Mouse (Mus musculus) myocyte (in vitro differentiated cells): ENCODE results near the gene A030005K14Rik. TPM values are rescaled to one million over a fixed set of nuclear protein-coding genes. Genes with fewer than 3 reads are reported as not detected.

Experiments
- H3K27me3 ChIP-seq: one replicate; pipeline ENCODE4 v1.6.1; 2011; ENCODE audit not compliant: control insufficient read depth, insufficient read depth, insufficient read length
- H3K36me3 ChIP-seq: one replicate; pipeline ENCODE4 v1.6.1; 2011; ENCODE audit not compliant: control insufficient read depth, insufficient read depth
- H3K4me2 ChIP-seq: one replicate; pipeline ENCODE4 v1.6.1; 2011; ENCODE audit warnings: low read depth, control low read depth
- H3K4me3 ChIP-seq: one replicate; pipeline ENCODE4 v1.5.1; 2011; ENCODE audit warnings: mild to moderate bottlenecking, control low read depth, moderate library complexity
- H3K79me2 ChIP-seq: one replicate; pipeline ENCODE4 v1.6.1; 2011; ENCODE audit not compliant: control insufficient read depth, insufficient read depth
- H3ac ChIP-seq: one replicate; pipeline ENCODE4 v1.6.1; 2011; ENCODE audit not compliant: control insufficient read depth, insufficient read length
- CEBPB ChIP-seq: IDR thresholded peaks from 2 replicates; pipeline ENCODE4 v1.6.1; 2011; ENCODE audit warnings: mild to moderate bottlenecking, moderate library complexity; ENCODE audit not compliant: poor library complexity, insufficient read depth, severe bottlenecking
- E2F4 ChIP-seq: IDR thresholded peaks from one replicate; pipeline ENCODE4 v1.6.1; 2011; ENCODE audit warnings: mild to moderate bottlenecking, control low read depth, moderate library complexity; ENCODE audit not compliant: insufficient read depth
- MAX ChIP-seq: IDR thresholded peaks from one replicate; pipeline ENCODE4 v1.6.1; 2011; ENCODE audit warnings: low read depth, mild to moderate bottlenecking, control low read depth
- MYOD1 ChIP-seq, 3 experiments: IDR thresholded peaks; one replicate each; pipeline ENCODE4 v1.6.1; 2011; ENCODE audit warnings: control low read depth in 2 of 3, low read depth in 2 of 3, mild to moderate bottlenecking in 2 of 3, moderate library complexity in 1 of 3; ENCODE audit not compliant: insufficient read length in 2 of 3, control insufficient read depth in 1 of 3
- MYOG ChIP-seq, 3 experiments: IDR thresholded peaks; one replicate each; pipeline ENCODE4 v1.6.1; 2011; ENCODE audit warnings: control low read depth in 2 of 3, low read depth in 2 of 3, mild to moderate bottlenecking in 2 of 3; ENCODE audit not compliant: insufficient read length in 2 of 3, control insufficient read depth in 1 of 3, insufficient read depth in 1 of 3
- POLR2A ChIP-seq: IDR thresholded peaks from one replicate; pipeline ENCODE4 v1.6.1; 2011; ENCODE audit warnings: low read depth, mild to moderate bottlenecking, control low read depth, moderate library complexity; ENCODE audit not compliant: insufficient read length
- POLR2AphosphoS2 ChIP-seq: IDR thresholded peaks from one replicate; pipeline ENCODE4 v1.6.1; 2011; ENCODE audit warnings: low read depth, control low read depth; ENCODE audit not compliant: insufficient read length
- REST ChIP-seq: IDR thresholded peaks from one replicate; pipeline ENCODE4 v1.6.1; 2011; ENCODE audit warnings: mild to moderate bottlenecking, control low read depth, moderate library complexity; ENCODE audit not compliant: insufficient read depth, insufficient read length
- SRF ChIP-seq: IDR thresholded peaks from one replicate; pipeline ENCODE4 v1.6.1; 2011; ENCODE audit warnings: low read depth; ENCODE audit not compliant: control insufficient read depth, insufficient read length
- TCF12 ChIP-seq: IDR thresholded peaks from one replicate; pipeline ENCODE4 v1.6.1; 2011; ENCODE audit warnings: mild to moderate bottlenecking, control low read depth; ENCODE audit not compliant: poor library complexity, insufficient read depth, severe bottlenecking
- TCF3 ChIP-seq: IDR thresholded peaks from one replicate; pipeline ENCODE4 v1.6.1; 2011; ENCODE audit warnings: low read depth, control low read depth; ENCODE audit not compliant: insufficient read length
- USF1 ChIP-seq: IDR thresholded peaks from one replicate; pipeline ENCODE4 v1.6.1; 2011; ENCODE audit warnings: low read depth, mild to moderate bottlenecking, control low read depth, moderate library complexity
- polyA plus RNA-seq: library from polyadenylated mRNA; unstranded; fragments of >200 nt; fragmentation: generic; extraction: Trizol; gene quantifications from one replicate; pipeline ENCODE4 v1.2.1, GENCODE M21; 2012; ENCODE audit warnings: missing spikeins

A030005K14Rik gene
- polyA plus RNA-seq, 1 experiment: not detected

DNA sequence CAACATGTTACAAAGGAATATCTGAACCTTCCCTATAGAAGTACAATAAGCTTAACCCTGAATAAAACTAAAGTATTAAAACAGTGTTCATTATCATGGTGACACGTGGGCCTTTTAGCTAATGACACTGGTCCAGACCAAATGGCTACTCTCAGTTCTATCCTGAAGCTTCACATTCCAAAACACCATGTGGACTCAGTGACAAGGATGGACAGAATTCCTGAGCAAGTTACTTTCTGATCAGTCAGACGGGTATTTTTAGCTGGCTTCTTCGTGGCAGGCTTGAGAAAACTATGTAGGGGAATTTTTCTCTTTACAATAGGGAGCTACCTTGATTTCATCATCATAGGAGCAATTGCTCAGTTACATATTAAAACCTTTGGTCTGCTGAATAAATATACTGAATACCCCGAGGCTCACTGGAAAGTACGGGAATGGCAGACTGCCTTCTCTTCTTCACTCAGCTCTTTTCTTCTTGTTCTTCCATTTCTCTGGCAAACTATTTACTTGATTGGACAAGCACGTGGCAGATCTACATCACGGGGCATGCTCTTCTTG lies 40.5 kb upstream of the A030005K14Rik start:
- Histone ChIP-seq H3K79me2 (no peaks in the 10 kb centered on the region), H3K4me2 (no peak overlapping the region), H3K36me3 (no peaks in the 10 kb centered on the region), H3K27me3 (no peaks in the 10 kb centered on the region), H3ac (no peak overlapping the region), H3K4me3 (no peak overlapping the region)
- TF ChIP-seq MAX (no peak), E2F4 (no peak), USF1 (no peak), MYOD1 (IDR thresholded peaks at IDR 0.05; ENCODE audit: control insufficient read depth in 1 of 3, insufficient read length in 2 of 3, low read depth in 2 of 3) (no peak), SRF (no peak), CEBPB (no peak), MYOG (IDR thresholded peaks at IDR 0.05; ENCODE audit: control insufficient read depth in 1 of 3, insufficient read depth in 1 of 3, insufficient read length in 2 of 3, low read depth in 2 of 3) (no peak), REST (no peak), POLR2A (no peak), TCF3 (no peak), POLR2AphosphoS2 (no peak), TCF12 (no peak)

DNA sequence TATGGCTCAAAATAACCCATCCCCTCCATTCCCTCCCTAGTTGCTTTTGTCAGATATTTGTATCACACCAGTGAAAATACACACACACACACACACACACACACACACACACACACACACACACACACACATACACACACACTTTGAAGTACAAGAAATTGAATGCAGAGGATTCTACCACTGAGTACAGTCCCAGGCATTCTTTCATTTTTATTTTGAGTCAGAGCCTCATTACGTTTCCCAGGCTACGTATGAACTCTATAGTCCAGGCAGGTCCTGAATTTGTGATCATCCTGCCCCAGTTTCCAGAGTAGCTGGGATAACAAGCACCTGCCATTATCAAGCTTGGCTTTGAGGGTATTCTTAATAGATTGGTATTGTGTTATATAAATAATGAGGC lies 40.0 kb upstream of the A030005K14Rik start:
- H3ac ChIP-seq: no peak overlapping the region
- H3K4me3 ChIP-seq: no peak overlapping the region
- no peak overlapping the region for H3K4me2 ChIP-seq
- H3K79me2 ChIP-seq: no peaks in the 10 kb centered on the region
- TF ChIP-seq CEBPB (no peak), TCF12 (no peak), USF1 (no peak), MAX (no peak), MYOD1 (IDR thresholded peaks at IDR 0.05; ENCODE audit: control insufficient read depth in 1 of 3, insufficient read length in 2 of 3, low read depth in 2 of 3) (no peak), POLR2AphosphoS2 (no peak), SRF (no peak), TCF3 (no peak), POLR2A (no peak), REST (no peak), MYOG (IDR thresholded peaks at IDR 0.05; ENCODE audit: control insufficient read depth in 1 of 3, insufficient read depth in 1 of 3, insufficient read length in 2 of 3, low read depth in 2 of 3) (no peak)
- no peaks in the 10 kb centered on the region for H3K36me3 ChIP-seq
- no peaks in the 10 kb centered on the region for H3K27me3 ChIP-seq

DNA sequence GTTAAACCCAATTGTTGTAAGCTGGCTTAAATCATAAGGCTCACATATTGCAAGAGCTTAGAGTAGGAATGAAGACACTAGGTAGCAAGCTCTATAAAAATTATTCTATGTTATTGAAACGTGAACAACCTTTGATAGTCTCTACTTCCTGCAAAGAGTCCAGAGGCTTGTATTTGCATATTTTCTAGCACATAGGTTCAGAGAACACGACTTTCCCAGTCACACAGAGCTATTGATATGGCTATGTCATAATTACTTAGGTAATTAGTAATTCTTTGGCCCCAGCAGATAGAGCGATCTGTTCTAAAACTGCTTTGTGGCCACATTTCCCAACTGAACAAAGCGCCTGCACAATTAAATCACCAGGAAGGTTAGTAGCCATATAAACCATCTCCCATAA lies 37.8 kb upstream of the A030005K14Rik start:
- TF ChIP-seq REST (no peak), MAX (no peak), MYOD1 (IDR thresholded peaks at IDR 0.05; ENCODE audit: control insufficient read depth in 1 of 3, insufficient read length in 2 of 3, low read depth in 2 of 3) (no peak), TCF3 (no peak), SRF (no peak), MYOG (IDR thresholded peaks at IDR 0.05; ENCODE audit: control insufficient read depth in 1 of 3, insufficient read depth in 1 of 3, insufficient read length in 2 of 3, low read depth in 2 of 3) (no peak), POLR2AphosphoS2 (no peak), CEBPB (no peak), TCF12 (no peak), E2F4 (no peak), USF1 (no peak), POLR2A (no peak)
- Histone ChIP-seq H3K36me3 (no peaks in the 10 kb centered on the region), H3K27me3 (no peaks in the 10 kb centered on the region), H3K79me2 (no peaks in the 10 kb centered on the region), H3K4me2 (no peak overlapping the region), H3ac (no peak overlapping the region), H3K4me3 (no peak overlapping the region)

DNA sequence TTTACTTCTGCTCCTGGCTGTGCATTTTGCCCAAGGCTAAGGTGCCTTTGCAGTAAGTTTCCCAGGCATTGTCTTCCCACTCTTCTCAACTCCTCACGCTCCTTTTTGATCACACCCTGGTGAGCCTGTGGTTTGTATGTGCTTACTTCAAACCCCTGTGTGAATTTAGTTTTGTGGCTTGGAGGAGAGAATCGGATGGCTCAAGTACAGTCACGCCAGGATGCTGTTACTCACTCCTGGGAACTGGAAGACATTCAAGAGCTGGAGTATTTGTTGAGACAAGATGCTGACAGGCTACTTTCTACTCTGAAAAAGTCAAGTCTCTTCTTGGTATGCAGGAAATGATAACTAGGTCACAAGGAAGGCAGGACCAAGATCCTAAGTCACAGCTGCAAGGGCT lies 32.1 kb upstream of the A030005K14Rik start:
- Histone ChIP-seq H3K79me2 (no peaks in the 10 kb centered on the region), H3K27me3 (no peaks in the 10 kb centered on the region), H3K4me3 (no peak overlapping the region), H3ac (no peak overlapping the region), H3K4me2 (no peak overlapping the region), H3K36me3 (no peaks in the 10 kb centered on the region)
- TF ChIP-seq E2F4 (no peak), TCF3 (no peak), USF1 (no peak), TCF12 (no peak), MYOD1 (IDR thresholded peaks at IDR 0.05; ENCODE audit: control insufficient read depth in 1 of 3, insufficient read length in 2 of 3, low read depth in 2 of 3) (no peak), CEBPB (no peak), SRF (no peak), MYOG (IDR thresholded peaks at IDR 0.05; ENCODE audit: control insufficient read depth in 1 of 3, insufficient read depth in 1 of 3, insufficient read length in 2 of 3, low read depth in 2 of 3) (no peak)

DNA sequence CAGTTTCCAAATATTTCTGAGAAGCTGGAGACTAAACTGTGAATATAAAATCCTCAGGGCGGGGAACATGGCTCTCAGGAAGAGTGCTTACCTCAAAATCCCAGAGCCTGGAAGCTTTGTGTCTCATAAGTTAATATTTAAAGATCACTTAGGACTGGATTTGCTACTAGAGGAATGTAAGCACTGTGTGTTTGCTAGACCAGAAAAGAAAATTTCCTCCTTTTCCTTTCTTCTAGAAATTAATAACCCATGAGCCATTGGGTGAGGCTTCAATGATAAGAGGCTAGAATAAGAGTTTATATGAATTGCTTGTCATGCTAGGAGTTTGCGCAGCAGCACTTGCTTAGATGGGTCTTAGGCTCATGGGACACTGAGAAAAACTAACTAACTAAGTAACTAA lies 25.6 kb upstream of the A030005K14Rik start:
- TF ChIP-seq CEBPB: no peak
- TF ChIP-seq TCF12: no peak
- no peak for TF ChIP-seq MYOG (IDR thresholded peaks at IDR 0.05; ENCODE audit: control insufficient read depth in 1 of 3, insufficient read depth in 1 of 3, insufficient read length in 2 of 3, low read depth in 2 of 3)
- TF ChIP-seq SRF: no peak
- TF ChIP-seq POLR2A: no peak
- no peak for TF ChIP-seq E2F4
- TF ChIP-seq REST: no peak
- no peak for TF ChIP-seq POLR2AphosphoS2
- TF ChIP-seq TCF3: no peak
- TF ChIP-seq USF1: no peak
- no peak for TF ChIP-seq MAX
- TF ChIP-seq MYOD1 (IDR thresholded peaks at IDR 0.05; ENCODE audit: control insufficient read depth in 1 of 3, insufficient read length in 2 of 3, low read depth in 2 of 3): no peak
- Histone ChIP-seq H3K79me2 (no peaks in the 10 kb centered on the region), H3ac (no peak overlapping the region), H3K4me2 (no peak overlapping the region), H3K4me3 (no peak overlapping the region), H3K27me3 (no peaks in the 10 kb centered on the region), H3K36me3 (no peaks in the 10 kb centered on the region)
